In genomic region chr4:125959426-125959825, GRCm38 (mm10) we compare ENCODE assay signal across 25 mouse cellular contexts.
DNase-seq lines count a peak whose midpoint lies in the region; ATAC-seq and TF ChIP-seq lines count a peak whose summit lies in the region.
"Had no signal": no experiment of that assay in that cellular context is flagged by ENCODE, and none has a peak within 500 bp of the region (broad histone marks: within the 10 kb centered on the region; RNA-seq: fewer than 3 reads in every experiment).

No protein-coding gene starts in this region.

- no peak for TF ChIP-seq CTCF in kidney, postnatal 0 days (IDR thresholded peaks at IDR 0.05; ENCODE audit: low read depth)

- 18% methylated on average over 9 of the region's 9 CpGs for WGBS in kidney, embryonic 15.5 days
- 17% methylated on average over 8 of the region's 9 CpGs for WGBS in kidney, postnatal 0 days

- H3K4me3 ChIP-seq in kidney, embryonic 15.5 days (replicated peaks) = no peak overlapping the region
- no peak overlapping the region for H3K4me3 ChIP-seq in kidney, postnatal 0 days (replicated peaks; ENCODE audit: low read depth, low read length)
- H3K4me3 ChIP-seq: embryonic facial prominence, embryonic 10.5 days; embryonic facial prominence, embryonic 12.5 days; forebrain, embryonic 13.5 days; forebrain, embryonic 15.5 days had no signal

- no peaks in the 10 kb centered on the region for H3K36me3 ChIP-seq in kidney, embryonic 15.5 days
- H3K36me3 ChIP-seq in kidney, postnatal 0 days (ENCODE audit: insufficient read depth, low read length) = no peaks in the 10 kb centered on the region
- H3K36me3 ChIP-seq: embryonic facial prominence, embryonic 10.5 days; embryonic facial prominence, embryonic 12.5 days; forebrain, embryonic 15.5 days; G1E had no signal

- H3K27me3 ChIP-seq in kidney, embryonic 15.5 days = peaks cover 17% of the 10 kb centered on the region
- 0 out of 2 replicates have a peak, but pooled peaks cover 2% of the 10 kb centered on the region for H3K27me3 ChIP-seq in kidney, postnatal 0 days (ENCODE audit: insufficient read depth, low read length)
- H3K27me3 ChIP-seq: CH12.LX; embryonic facial prominence, embryonic 12.5 days had no signal

- no peak overlapping the region for H3K9ac ChIP-seq in kidney, embryonic 15.5 days
- H3K9ac ChIP-seq in kidney, postnatal 0 days (ENCODE audit: low read depth, low read length) = no peak overlapping the region
- H3K9ac ChIP-seq: embryonic facial prominence, embryonic 12.5 days; forebrain, embryonic 13.5 days; forebrain, embryonic 15.5 days had no signal

- H3K4me2 ChIP-seq in kidney, embryonic 15.5 days = no peak overlapping the region
- H3K4me2 ChIP-seq in kidney, postnatal 0 days (ENCODE audit: low read length) = no peak overlapping the region
- H3K4me2 ChIP-seq: embryonic facial prominence, embryonic 12.5 days; forebrain, embryonic 13.5 days; forebrain, embryonic 15.5 days had no signal

- H3K27ac ChIP-seq in kidney, embryonic 15.5 days = no peak overlapping the region
- H3K27ac ChIP-seq in kidney, postnatal 0 days = no peak overlapping the region
- H3K27ac ChIP-seq: embryonic facial prominence, embryonic 10.5 days; embryonic facial prominence, embryonic 12.5 days; forebrain, embryonic 13.5 days; forebrain, embryonic 15.5 days had no signal

- peaks cover 19% of the 10 kb centered on the region; the same call in 1 of the 2 replicates for H3K4me1 ChIP-seq in kidney, embryonic 15.5 days
- H3K4me1 ChIP-seq in kidney, postnatal 0 days (replicated peaks; ENCODE audit: insufficient read depth, low read length) = no peaks in the 10 kb centered on the region
- H3K4me1 ChIP-seq: embryonic facial prominence, embryonic 12.5 days had no signal

- DNase-seq in embryo, embryonic 11 days = peak; percentile 27
- DNase-seq in embryo, embryonic 9.5 days (ENCODE audit: extremely low spot score) = no peak
- no peak for DNase-seq in kidney, postnatal 14 days
- peak; percentile 40 for DNase-seq in kidney, postnatal 0 days (ENCODE audit: low spot score)
- no peak for DNase-seq in kidney, postnatal 36 days
- peak; percentile 57 for DNase-seq in forelimb bud, embryonic 11.5 days (ENCODE audit: low read depth, low spot score)
- DNase-seq in thymus, adult 18-20 months = no peak
- DNase-seq: adrenal gland, adult 8-10 months; adrenal gland, postnatal 14 days; adrenal gland, postnatal 36 days; B cell, adult 2 months; cerebellum, adult 11-12 months; cerebellum, adult 2 months; cerebellum, adult 9-10 months; cerebellum, postnatal 25 days had no signal

- ATAC-seq in kidney, embryonic 15.5 days (replicated peaks; ENCODE audit: low FRiP score) = 0 out of 2 replicates have a peak, but pooled peaks have one; percentile 26
- no peak; the same call in 1 of the 2 replicates for ATAC-seq in kidney, postnatal 0 days (replicated peaks; ENCODE audit: low FRiP score, low read depth)
- ATAC-seq: activated CD4-positive, CD25-positive, alpha-beta regulatory T cell, adult 4 months; CD4-positive, CD25-positive, alpha-beta regulatory T cell, adult 4 months; forebrain, embryonic 13.5 days; forebrain, embryonic 15.5 days; Patski had no signal

- no peaks in the 10 kb centered on the region for H3K9me3 ChIP-seq in kidney, embryonic 15.5 days (replicated peaks)
- H3K9me3 ChIP-seq in kidney, postnatal 0 days (replicated peaks; ENCODE audit: low read length) = no peaks in the 10 kb centered on the region
- H3K9me3 ChIP-seq: embryonic facial prominence, embryonic 10.5 days; embryonic facial prominence, embryonic 12.5 days; forebrain, embryonic 13.5 days; forebrain, embryonic 15.5 days had no signal

Comparison
In these comparisons a context has a peak if more than half of its experiments do, and no peak if none do; other contexts are left out.
1. DNase-seq: peak in embryo, embryonic 11 days (single experiment), kidney, postnatal 0 days (single experiment) and forelimb bud, embryonic 11.5 days (single experiment); none in embryo, embryonic 9.5 days (single experiment), kidney, postnatal 14 days (single experiment), kidney, postnatal 36 days (0 of 2) and thymus, adult 18-20 months (0 of 2).